Mouse (Mus musculus): ENCODE results near the gene Olfr1028.

Olfr1028 gene

DNA sequence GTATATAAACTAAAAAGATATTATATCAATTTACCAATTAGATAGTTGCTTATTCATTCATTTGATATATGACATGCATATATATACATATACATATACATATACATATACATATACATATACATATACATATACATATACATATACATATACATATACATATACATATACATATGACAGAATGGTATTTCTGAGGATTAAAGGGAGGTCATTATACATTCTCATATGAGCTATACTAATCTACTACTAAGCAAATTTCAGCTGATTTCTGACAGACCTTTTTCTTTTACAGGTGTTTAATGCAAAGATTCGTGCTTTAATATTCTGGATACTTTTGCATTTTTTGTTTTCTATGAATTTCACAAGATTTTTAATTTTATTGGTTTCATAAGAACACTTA, at the start of gene Olfr1028:
TSS of gene Olfr1028 (plus strand) at position 301 of the 400 bp plus-strand sequence.
- DNase-seq (ENCODE audit: low read depth, low spot score) = no peak

- no peak for DNase-seq (ENCODE audit: low read depth, low spot score)
Measured at GRCm38 (mm10) chr2:85904952-85905351, 45.3 kb upstream of the Olfr1028 start, which contains the start of gene Olfr1024. TSS of gene Olfr1024 (minus strand) at chr2:85905052.

GRCm38 (mm10) chr2:85913197-85913596, 37.0 kb upstream of the Olfr1028 start:
- no peak for DNase-seq (ENCODE audit: low read depth, low spot score)

DNA sequence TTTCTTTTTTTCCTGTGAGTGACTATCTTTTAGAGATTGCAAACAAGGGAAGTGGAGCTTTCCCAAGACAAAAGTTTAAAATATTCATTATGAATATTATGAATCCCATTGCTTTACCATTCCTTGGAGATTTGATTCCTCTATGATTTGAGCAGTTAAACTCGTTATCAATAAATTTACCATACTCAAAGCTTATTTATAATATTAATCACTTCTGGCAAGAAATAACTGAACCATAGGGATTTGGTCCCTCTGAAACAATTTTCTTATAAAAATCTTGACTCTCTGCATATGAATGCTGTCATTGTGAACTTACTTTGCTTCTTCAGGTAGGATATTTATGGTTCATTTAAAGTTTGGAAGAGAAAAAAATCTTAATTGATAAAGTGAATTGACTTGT, 35.3 kb upstream of the Olfr1028 start, which contains the start of gene Olfr1025-ps1:
TSS of gene Olfr1025-ps1 (plus strand) at position 301 of the 400 bp plus-strand sequence.
- DNase-seq (ENCODE audit: low read depth, low spot score) = no peak

DNA sequence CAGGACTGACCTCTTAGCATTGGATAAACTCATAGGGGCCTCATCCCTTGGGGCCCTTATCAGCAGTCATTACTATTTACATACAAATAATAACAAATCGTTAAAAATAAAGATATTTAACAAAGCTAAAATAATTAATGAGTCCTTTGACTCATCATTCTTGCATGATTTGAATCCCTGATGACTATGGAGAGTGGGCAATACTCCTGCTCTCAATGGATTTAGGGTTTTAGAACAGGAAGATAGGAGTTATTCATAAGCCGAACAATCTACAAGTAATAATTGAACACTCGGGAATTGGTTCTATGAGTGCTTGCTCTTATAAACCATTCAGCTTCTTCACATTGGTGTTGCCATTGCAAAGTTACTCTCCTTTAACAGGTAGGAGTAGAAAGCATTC, 29.0 kb upstream of the Olfr1028 start, which contains the start of gene Olfr1026:
TSS of gene Olfr1026 (plus strand) at position 301 of the 400 bp plus-strand sequence.
- no peak for DNase-seq (ENCODE audit: low read depth, low spot score)

DNA sequence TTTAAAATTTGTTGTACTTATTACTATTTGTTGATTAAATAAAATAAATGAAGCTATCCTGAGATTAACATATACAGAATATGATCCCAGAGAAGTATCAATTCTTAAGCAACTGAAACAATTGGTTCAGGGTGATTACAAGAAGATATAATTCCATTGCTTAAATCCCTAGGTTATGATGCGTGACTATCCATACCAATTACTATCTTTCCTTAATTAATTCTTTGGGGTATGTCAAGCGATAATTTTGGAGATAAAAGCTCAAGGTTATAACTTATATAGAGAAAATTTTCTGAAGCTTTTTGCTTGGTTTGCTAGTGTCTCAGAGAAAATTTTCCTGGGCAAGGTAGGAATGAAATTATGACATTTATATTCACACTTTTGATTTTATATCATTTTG, 23.4 kb downstream of the Olfr1028 start, which contains the start of gene Olfr1029:
TSS of gene Olfr1029 (plus strand) at position 301 of the 400 bp plus-strand sequence.
- DNase-seq (ENCODE audit: low read depth, low spot score) = no peak

GRCm38 (mm10) chr2:85978976-85979375, 28.7 kb downstream of the Olfr1028 start, which contains the start of gene Olfr1030:
TSS of gene Olfr1030 (plus strand) at chr2:85979276.
- no peak for DNase-seq (ENCODE audit: low read depth, low spot score)

DNA sequence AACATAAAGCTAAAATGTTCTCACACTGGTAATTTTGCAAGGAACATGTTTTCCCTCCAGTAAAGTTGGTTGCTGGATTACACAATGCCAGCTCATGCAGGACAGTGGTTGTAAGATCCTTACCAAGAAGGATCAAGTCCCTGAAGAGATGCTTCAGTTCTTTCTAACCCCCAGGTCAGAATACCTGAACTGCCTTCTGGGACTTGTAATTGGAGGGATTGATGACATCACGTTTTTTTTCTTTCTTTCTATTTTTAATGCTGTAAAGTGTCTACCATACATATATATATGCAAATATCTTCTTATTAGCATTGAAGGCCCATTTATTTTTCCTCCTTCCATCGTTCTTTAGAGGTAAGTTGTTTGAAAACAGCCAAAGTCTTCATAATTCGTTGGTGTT, 39.8 kb downstream of the Olfr1028 start, which contains the start of gene Olfr1031:
TSS of gene Olfr1031 (plus strand) at position 301 of the 400 bp plus-strand sequence.
- no peak for DNase-seq (ENCODE audit: low read depth, low spot score)
